Mouse (Mus musculus) liver, adult 2 months (tissue): ENCODE measurements at regions not wholly inside any gene's neighbourhood (a gene's known extent, or its start where the extent isn't known, plus 50 kb on each side); places are given as distances from the start of the nearest gene placed in this dataset.

Experiments
- CTCF ChIP-seq: fragments of 200-500 bp; IDR thresholded peaks from 2 replicates; pipeline ENCODE4 v1.5.1; 2011; ENCODE audit warnings: low read depth, low read length, control low read depth
- POLR2A ChIP-seq: fragments of 200-500 bp; IDR thresholded peaks from 2 replicates; pipeline ENCODE4 v1.6.1; 2011; ENCODE audit warnings: low read length, control low read depth; ENCODE audit not compliant: insufficient read depth; ENCODE audit errors: extremely low read depth

GRCm38 (mm10) chr10:126612226-126612625 is 288.9 kb downstream of the Atp23 start:
- TF ChIP-seq CTCF (no peak), POLR2A (no peak)
